Mouse (Mus musculus) kidney, adult 2 months (tissue): ENCODE measurements around the gene Tap1. TPM values are rescaled to one million over a fixed set of nuclear protein-coding genes. Genes with fewer than 3 reads are reported as not detected.
A peak's percentile ranks its signal among the peaks of the same experiment; 100 is the strongest.
"Not testable (repeated sequence)": the region's sequence is repeated elsewhere in the genome, so short reads cannot be mapped to it uniquely, and the experiment has no call there.

Experiments used
- DNase-seq: peaks from one replicate; pipeline ENCODE4 v3.0.0; 2021
- H3K27ac ChIP-seq: fragments of 200-500 bp; 2 replicates; pipeline ENCODE4 v1.5.1; 2012; ENCODE audit warnings: low read depth, low read length, control low read depth, inconsistent platforms; ENCODE audit not compliant: insufficient read depth
- H3K27me3 ChIP-seq: fragments of 200-500 bp; replicated peaks from 2 replicates; pipeline ENCODE4 v1.6.1; 2012; ENCODE audit warnings: mild to moderate bottlenecking, moderate library complexity, low read length, inconsistent platforms; ENCODE audit not compliant: control insufficient read depth, insufficient read depth
- H3K36me3 ChIP-seq: fragments of 200-500 bp; 2 replicates; pipeline ENCODE4 v1.6.1; 2012; ENCODE audit warnings: mild to moderate bottlenecking, moderate library complexity, low read length, inconsistent platforms; ENCODE audit not compliant: control insufficient read depth, insufficient read depth
- H3K4me1 ChIP-seq: fragments of 200-500 bp; 2 replicates; pipeline ENCODE4 v1.6.1; 2011; ENCODE audit warnings: low read length; ENCODE audit not compliant: control insufficient read depth, insufficient read depth
- H3K4me3 ChIP-seq: fragments of 200-500 bp; 2 replicates; pipeline ENCODE4 v1.5.1; 2011; ENCODE audit warnings: mild to moderate bottlenecking, low read depth, low read length, control low read depth; ENCODE audit not compliant: insufficient read depth
- CTCF ChIP-seq: fragments of 200-500 bp; conservative IDR thresholded peaks from 2 replicates; pipeline ENCODE4 v1.5.1; 2011; ENCODE audit warnings: low read depth, mild to moderate bottlenecking, control low read depth, low read length, moderate library complexity, mixed read lengths; ENCODE audit not compliant: insufficient read depth, insufficient read length
- POLR2A ChIP-seq: fragments of 200-500 bp; IDR thresholded peaks from one replicate; pipeline ENCODE4 v1.6.1; 2011; ENCODE audit warnings: low read depth, low read length, control low read depth
- WGBS: fragments of 180-500 bp; shearing (Covaris S2); methylation state at CpG from one replicate; pipeline ENCODE4 v1.1.7; 2018; 5-methylcytosine and 5-hydroxymethylcytosine counted together
- polyA plus RNA-seq: library from polyadenylated mRNA; depleted of rRNA; stranded (reverse); fragments of >200 nt; gene quantifications from 2 replicates; pipeline ENCODE4 v1.2.3, GENCODE M21; 2012

Gene Tap1
- polyA plus RNA-seq, 1 experiment = 19.4 TPM

DNA sequence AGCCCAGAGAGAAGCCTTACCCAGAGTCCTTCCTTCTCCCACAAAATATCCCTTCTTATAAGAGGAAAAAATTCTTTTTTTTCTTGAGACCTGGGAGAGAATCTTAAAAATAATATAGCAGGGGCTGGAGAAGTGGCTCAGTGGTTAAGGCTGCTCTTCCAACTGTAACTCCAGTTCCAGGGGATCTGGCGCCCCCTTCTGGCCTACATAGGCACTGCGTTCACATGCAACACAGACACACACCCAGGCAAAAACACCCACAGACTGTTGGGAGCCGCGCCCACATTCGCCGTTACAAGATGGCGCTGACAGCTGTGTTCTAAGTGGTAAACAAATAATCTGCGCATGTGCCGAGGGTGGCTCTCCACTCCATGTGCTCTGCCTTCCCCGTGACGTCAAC lies 31.7 kb downstream of the Tap1 start:
- 92% methylated on average over 9 of the region's 11 CpGs for WGBS
- DNase-seq = peak; percentile 74
- not testable (repeated sequence) for H3K36me3 ChIP-seq, H3K4me3 ChIP-seq, H3K27me3 ChIP-seq, H3K4me1 ChIP-seq
- TF ChIP-seq CTCF = peak; percentile 60
- H3K27ac ChIP-seq = peak overlapping the region; percentile 41; the same call in 1 of the 2 replicates

DNA sequence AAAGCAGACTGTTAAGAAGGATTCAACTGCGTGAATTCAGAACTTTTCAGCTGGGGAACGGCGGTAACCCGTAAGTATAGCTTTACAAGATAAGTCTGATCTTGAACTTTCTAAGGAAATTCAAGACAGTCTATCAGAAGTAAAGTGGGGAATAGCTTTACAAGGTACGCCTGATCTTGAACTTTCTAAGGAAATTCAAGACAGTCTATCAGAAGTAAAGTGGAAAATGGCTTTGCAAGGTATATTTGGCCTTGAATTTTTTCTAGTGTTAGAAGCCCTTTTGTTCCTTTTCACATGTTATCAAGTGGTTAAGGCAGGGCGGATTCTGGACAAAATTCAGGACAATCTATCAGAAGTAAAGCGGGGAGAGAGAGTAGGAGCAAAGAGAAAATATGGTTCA lies 32.4 kb downstream of the Tap1 start:
- DNase-seq = peak; percentile 76
- not testable (repeated sequence) for H3K36me3 ChIP-seq, H3K27me3 ChIP-seq, H3K4me3 ChIP-seq, H3K27ac ChIP-seq, H3K4me1 ChIP-seq
- over 99% methylated on average over 6 of the region's 7 CpGs for WGBS

DNA sequence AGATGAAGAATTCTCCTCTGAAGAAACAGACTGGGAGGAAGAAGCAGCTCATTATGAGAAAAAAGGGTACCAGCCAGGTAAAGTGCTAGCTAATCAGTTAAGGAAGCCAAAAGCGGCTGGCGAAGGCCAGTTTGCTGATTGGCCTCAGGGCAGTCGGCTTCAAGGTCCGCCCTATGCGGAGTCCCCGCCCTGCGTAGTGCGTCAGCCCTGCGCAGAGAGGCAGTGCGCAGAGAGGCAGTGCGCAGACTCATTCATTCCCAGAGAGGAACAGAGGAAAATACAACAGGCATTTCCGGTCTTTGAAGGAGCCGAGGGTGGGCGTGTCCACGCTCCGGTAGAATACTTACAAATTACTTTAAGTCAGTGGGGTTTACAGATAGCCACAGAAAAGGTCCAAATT lies 33.0 kb downstream of the Tap1 start:
- not testable (repeated sequence) for DNase-seq, H3K4me1 ChIP-seq, H3K27me3 ChIP-seq, H3K27ac ChIP-seq, H3K4me3 ChIP-seq, H3K36me3 ChIP-seq
- WGBS = 100% methylated on average over 5 of the region's 16 CpGs

DNA sequence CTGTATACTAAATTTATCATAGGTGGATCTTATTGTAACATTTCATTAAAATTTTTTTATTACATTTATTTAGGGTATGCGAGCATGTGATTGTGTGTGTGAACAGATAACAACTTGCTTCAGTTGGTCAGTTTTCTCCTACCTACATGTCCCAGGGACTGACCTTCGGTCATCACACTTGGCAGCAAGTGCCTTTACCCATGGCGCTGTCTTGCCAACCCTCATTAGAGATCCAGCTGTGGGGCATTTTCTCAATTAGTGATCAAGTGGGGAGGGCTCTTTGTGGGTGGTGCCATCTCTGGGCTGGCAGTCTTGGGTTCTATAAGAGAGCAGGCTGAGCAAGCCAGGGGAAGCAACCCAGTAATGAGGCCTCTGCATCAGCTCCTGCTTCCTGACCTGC lies 37.5 kb downstream of the Tap1 start:
- no peaks in the 10 kb centered on the region for H3K4me1 ChIP-seq
- H3K27me3 ChIP-seq = no peaks in the 10 kb centered on the region
- no peaks in the 10 kb centered on the region for H3K36me3 ChIP-seq
- 75% methylated on average over 3 of the region's 3 CpGs for whole genome bisulfite sequencing
- no peak overlapping the region for H3K4me3 ChIP-seq
- DNase-seq = peak; percentile 81
- H3K27ac ChIP-seq = no peak overlapping the region
- TF ChIP-seq POLR2A (no peak), CTCF (no peak)

DNA sequence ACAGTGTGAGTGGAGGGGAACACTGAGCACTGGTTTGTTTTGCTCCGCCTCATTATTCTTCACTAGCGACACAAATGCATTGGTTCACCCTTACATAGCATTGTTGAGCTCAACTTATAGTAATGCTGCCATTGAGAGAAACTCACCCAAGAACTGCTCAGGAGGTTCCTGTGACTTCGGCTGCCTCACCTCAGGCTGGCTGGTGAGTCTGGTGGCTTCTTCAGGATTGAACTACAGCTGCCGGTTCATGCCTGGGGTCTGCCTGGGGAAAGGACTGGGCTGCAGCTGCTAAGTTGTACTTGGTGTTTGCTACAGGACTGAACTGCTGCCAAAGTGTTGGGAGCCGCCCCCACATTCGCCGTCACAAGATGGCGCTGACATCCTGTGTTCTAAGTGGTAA lies 38.1 kb downstream of the Tap1 start:
- DNase-seq = no peak
- no peak overlapping the region for H3K4me3 ChIP-seq
- no peak for TF ChIP-seq CTCF
- TF ChIP-seq POLR2A = no peak
- H3K27me3 ChIP-seq = no peaks in the 10 kb centered on the region
- H3K27ac ChIP-seq = no peak overlapping the region
- no peaks in the 10 kb centered on the region for H3K36me3 ChIP-seq
- H3K4me1 ChIP-seq = no peaks in the 10 kb centered on the region
- WGBS = 99% methylated on average over 8 of the region's 8 CpGs

DNA sequence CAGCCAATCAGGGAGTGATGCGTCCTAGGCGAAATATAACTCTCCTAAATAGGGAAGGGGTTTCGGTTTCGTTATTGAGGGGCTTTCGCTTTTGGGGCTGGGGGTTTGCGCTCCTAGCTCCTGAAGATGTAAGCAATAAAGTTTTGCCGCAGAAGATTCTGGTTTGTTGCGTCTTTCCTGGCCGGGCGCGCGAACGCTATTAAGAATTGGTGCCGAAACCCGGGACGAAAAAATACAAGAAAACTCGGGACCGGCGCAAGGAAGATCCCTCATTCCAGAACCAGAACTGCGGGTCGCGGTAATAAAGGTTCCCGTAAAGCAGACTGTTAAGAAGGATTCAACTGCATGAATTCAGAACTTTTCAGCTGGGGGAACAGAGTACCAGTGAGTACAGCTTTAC lies 38.6 kb downstream of the Tap1 start:
- H3K4me1 ChIP-seq, H3K4me3 ChIP-seq, DNase-seq, H3K27ac ChIP-seq, H3K27me3 ChIP-seq, H3K36me3 ChIP-seq: not testable (repeated sequence)
- WGBS = 98% methylated on average over 16 of the region's 23 CpGs

DNA sequence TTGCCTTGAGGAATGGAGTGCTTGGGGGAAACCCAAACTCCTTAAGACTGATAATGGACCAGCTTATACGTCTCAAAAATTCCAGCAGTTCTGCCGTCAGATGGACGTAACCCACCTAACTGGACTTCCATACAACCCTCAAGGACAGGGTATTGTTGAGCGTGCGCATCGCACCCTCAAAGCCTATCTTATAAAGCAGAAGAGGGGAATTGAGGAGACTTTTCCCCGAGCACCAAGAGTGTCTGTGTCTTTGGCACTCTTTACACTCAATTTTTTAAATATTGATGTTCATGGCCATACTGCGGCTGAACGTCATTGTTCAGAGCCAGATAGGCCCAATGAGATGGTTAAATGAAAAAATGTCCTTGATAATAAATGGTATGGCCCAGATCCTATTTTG lies 43.6 kb downstream of the Tap1 start:
- DNase-seq = peak; percentile 22
- H3K4me1 ChIP-seq, H3K36me3 ChIP-seq, H3K27me3 ChIP-seq, H3K4me3 ChIP-seq, H3K27ac ChIP-seq: not testable (repeated sequence)
- WGBS = 95% methylated on average over 9 of the region's 9 CpGs

DNA sequence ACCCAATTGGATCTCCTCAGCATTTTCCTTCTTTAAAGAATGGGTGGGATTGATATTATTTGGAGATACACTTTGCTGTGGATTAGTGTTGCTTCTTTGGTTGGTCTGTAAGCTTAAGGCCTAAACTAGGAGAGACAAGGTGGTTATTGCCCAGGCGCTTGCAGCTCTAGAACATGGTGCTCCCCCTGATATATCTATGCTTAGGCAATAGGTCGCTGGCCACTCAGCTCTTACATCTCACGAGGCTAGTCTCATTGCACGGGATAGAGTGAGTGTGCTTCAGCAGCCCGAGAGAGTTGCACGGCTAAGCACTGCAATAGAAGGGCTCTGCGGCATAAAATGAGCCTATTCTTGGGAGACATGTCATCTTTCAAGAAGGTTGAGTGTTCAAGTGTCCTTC lies 44.7 kb downstream of the Tap1 start:
- not testable (repeated sequence) for H3K4me3 ChIP-seq
- 88% methylated on average over 7 of the region's 7 CpGs for WGBS

DNA sequence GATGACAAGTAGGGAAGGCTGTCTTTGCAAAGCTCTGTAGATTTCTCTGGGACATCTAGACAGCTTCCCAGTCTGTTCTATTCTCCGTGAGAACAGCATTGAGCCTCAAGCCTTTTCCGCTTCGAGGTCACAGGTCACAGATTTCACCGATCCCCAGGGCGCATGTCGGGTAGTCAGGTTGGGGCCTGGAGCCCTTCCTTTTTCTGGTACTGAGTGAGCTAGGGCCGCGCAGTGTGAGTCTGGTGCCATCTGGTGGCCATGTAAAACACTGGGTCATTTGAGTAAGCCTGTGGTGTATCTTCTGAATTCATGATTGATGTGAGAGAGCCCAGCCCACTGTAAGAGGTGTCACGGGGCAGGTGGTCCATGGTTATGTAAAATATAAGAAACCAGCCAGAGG lies 47.6 kb downstream of the Tap1 start:
- Histone ChIP-seq H3K36me3 (no peaks in the 10 kb centered on the region), H3K4me1 (no peaks in the 10 kb centered on the region), H3K27me3 (no peaks in the 10 kb centered on the region), H3K4me3 (no peak overlapping the region), H3K27ac (no peak overlapping the region)
- 13% methylated on average over 9 of the region's 9 CpGs for WGBS
- peak; percentile 87 for DNase-seq
- peak; percentile 94 for TF ChIP-seq CTCF
- no peak for TF ChIP-seq POLR2A

More for the DNA sequence above, 44.7 kb downstream of the Tap1 start:
- H3K27ac ChIP-seq, H3K27me3 ChIP-seq, H3K36me3 ChIP-seq, H3K4me1 ChIP-seq, DNase-seq: not testable (repeated sequence)
